Mouse (Mus musculus) embryonic stem cell, embryonic (primary cell): ENCODE results near the gene Sergef.

Experiments
- CTCF ChIA-PET, 4 experiments: fragments of 300-600 bp in 2 of 4; fragments of 350-600 bp in 2 of 4; sonication (Branson Sonifier 250); formaldehyde crosslinking; loops; one replicate each; lab custom pipeline; 2022; ENCODE audit warnings: inconsistent platforms in 2 of 4; lab: Charles Lee
- POLR2A ChIA-PET, 4 experiments: fragments of 300-600 bp in 2 of 4; fragments of 350-600 bp in 2 of 4; sonication (Branson Sonifier 250); formaldehyde crosslinking; loops; one replicate each; lab custom pipeline; 2022; ENCODE audit warnings: antibody characterized with exemption in 4 of 4, inconsistent platforms in 1 of 4; lab: Charles Lee

Gene Sergef

DNA sequence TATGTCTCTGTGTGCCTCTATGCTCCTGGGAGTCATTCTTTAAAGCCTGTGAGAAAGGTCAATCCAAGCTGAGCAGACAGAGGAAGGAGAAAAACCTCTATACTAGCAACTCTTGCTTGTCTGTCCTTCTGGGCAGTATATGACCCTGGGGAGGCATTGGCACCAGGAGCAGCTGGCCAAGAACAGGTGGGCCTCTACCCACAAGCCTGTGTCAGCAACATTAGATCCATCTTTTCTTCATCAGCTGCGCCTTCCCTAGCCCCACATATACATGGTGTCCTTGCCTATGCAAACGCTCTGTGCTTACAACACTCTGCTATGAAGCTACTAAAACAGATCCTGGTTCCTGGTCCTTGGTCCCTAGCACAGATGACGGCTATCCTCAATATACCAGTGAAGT, 97.5 kb downstream of the Sergef start:
- ChIA-PET POLR2A (interaction anchor here in 1 of 4 experiments (0.5 kb wide), 1 partner anchor 197 kb away, joined by 3 read pairs; no protein-coding TSS in a partner anchor), CTCF (interaction anchor here in 1 of 4 experiments (0.9 kb wide), 1 partner anchor 149 kb away, joined by 3 read pairs; no protein-coding TSS in a partner anchor)

DNA sequence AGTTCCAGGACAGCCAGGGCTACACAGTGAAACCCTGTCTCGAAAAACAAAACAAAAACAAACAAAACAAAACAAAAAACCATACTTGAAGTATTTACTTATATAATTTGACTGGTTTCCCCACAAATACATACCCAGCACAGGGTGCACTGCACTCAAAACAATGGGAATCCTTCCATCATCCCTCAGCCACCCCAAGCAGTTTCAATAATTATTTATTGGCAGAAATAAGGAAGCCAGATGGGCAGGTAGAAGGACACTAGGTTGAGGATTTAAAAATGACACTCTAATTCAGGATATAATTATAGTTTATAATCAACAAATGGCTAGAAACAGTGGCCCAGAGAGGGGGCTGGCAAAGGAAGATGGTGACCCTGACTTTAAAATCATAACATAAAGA, 99.0 kb downstream of the Sergef start:
- POLR2A ChIA-PET = no interaction called here
- CTCF ChIA-PET = no interaction called here

DNA sequence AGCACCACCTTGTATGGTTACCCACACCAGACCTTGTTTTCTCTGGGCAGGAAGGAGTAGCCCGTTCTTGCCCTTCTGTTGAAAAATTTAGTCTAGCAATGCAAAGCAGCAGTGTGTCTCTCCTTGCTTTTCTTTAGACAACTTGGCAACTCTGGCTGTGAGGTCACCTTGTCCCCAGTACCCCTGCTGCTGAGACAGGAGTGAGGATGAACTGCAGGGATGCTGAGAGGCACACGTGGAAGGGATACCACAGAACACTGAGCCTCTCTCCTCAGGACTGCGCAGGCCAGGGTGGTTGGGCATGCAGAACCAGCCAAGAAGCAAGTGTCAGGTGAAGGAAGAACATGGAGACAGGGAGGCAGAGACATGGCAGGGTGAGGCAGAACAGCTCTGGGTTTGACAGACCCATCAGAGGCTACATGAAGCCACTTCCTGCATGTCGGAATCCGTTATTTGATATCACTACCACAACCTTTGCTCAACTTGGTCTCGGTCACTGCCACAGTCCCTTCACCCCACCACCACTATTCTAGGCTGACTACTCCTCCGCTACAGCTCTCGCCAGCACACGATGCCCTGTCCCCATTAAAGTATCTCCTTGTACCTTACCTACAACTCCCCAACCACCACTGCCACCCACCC, 103.0 kb downstream of the Sergef start:
- POLR2A ChIA-PET = no interaction called here
- CTCF ChIA-PET = interaction anchor here in 1 of 4 experiments (0.8 kb wide), 1 partner anchor 250 kb away, joined by 3 read pairs; no protein-coding TSS in a partner anchor

DNA sequence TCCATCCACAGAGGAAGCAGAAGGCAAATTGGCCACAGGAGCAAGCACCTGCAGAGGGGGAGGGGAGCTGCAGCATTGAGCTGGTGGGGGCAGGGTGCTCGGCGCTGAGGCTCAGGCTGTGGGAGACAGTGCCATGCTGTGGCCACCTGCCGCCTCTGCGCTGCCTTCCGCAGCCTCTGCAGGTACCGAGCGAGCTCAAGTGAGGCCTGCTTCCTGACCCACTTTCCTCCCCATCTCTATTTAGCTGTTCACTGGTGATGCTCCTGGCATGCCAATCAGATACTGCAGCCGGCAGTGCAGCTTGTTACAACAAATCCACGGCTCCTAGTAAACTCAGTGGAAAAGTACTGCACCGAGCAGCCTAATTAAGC, 104.2 kb downstream of the Sergef start:
- ChIA-PET CTCF (interaction anchor here (0.6 to 2.0 kb wide), 32 partner anchors 9 to 439 kb away, joined by 3 to 33 read pairs (median 4); partner anchors contain the start of genes Kcnc1 (in 1 of the 4) and Myod1 (in 1 of the 4)), POLR2A (interaction anchor here in 1 of 4 experiments (0.7 to 1.4 kb wide), 6 partner anchors 15 to 142 kb away, joined by 3 to 7 read pairs (median 3); no protein-coding TSS in a partner anchor)

DNA sequence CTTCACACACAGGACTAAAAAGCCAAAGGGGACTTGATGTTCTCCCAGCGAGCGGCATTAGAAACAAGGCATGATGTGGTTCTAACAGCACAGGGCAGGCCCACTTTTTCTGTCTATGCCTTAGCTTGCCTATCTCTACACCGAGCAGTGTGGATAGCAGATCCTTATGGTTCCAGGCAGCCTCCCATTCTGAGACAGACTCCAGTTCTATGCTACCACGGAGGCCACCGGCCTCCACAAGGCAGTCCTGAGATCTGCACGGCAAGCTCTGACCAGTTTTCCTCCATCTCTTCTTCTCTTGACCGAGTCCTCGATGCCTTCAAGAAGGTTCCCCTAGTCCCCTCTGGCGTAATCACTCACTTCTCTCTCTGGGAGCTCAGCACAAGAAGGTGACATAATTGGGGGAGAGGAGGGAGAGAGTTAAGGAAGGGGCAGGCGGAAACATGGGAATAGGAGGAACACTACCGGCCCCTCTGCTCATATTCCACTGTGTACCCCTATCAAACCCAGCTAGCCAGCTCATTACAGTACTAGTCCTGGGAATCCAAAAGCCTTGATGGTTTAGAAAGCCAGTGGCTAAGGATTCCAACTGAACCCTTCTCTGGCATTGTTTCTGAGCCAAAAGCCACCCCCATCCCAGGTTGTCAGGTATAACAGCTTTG, 104.7 kb downstream of the Sergef start:
- ChIA-PET POLR2A (interaction anchor here in 1 of 4 experiments (0.7 to 1.4 kb wide), 6 partner anchors 14 to 142 kb away, joined by 3 to 7 read pairs (median 3); no protein-coding TSS in a partner anchor), CTCF (interaction anchor here (0.6 to 2.0 kb wide), 29 partner anchors 10 to 439 kb away, joined by 3 to 33 read pairs (median 4); partner anchors contain the start of gene Kcnc1 (in 1 of the 4))

DNA sequence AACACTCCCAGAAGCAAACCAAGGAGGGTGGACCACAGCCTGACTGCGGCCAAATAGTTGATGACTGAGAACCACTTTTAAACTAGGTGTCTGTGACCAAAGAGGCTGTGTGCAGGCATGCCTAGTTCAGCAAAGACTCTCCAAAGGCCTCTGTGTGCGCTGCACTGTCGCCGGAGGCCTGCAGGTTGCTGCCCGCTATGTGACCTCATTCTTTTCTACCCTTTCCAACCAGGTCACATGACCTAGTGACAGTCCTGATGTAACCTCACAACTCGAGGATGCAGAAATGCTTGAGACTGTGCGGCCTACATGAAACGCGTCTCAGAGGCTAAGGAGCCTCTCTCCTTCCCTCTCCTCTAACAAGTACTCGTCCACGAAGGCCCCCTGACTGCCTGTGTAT, 106.1 kb downstream of the Sergef start:
- CTCF ChIA-PET = interaction anchor here in 1 of 4 experiments (0.9 kb wide), 1 partner anchor 111 kb away, joined by 3 read pairs; no protein-coding TSS in a partner anchor
- POLR2A ChIA-PET = no interaction called here

DNA sequence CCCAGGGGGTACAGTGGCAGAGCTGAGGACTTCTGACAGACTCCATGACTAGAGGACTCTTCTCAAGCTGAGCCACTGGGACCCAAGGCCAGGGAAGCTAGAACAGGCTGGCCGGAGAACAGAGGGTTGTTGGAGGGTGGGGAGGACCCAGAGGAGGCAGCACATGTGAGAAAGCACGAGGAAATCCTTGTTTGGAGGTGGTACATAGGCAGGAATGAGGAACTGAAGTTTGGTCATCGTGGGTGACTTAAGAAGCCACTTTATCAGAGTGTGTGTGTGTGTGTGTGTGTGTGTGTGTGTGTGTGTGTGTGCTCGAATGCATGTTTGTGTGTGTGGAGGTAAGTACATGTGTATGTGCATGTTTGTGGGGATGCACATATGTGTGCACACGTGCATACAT, 108.3 kb downstream of the Sergef start:
- CTCF ChIA-PET = no interaction called here
- POLR2A ChIA-PET = interaction anchor here in 2 of 4 experiments (0.7 to 1.9 kb wide), 2 partner anchors 11 to 411 kb away, joined by 3 to 10 read pairs; no protein-coding TSS in a partner anchor

DNA sequence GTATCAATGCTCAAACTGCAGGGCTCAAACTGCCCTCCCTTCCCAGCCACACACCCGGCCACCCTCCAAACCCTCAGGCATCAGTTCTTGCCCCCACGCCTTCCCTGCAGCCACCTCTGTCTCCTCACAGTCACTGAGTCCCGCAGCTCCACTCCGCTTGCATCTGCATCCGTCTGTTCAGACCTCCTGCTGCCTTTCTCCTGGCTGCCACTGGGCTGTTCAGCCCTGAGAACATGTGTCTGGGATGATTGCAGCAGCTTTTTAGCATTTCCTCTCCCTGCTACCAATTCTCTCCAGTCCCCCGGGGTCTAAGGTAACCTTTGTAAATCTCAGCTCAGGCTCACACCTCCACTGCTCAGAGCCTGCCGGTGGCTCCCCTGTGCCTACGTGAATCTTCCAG, 109.7 kb downstream of the Sergef start:
- ChIA-PET POLR2A (interaction anchor here in 2 of 4 experiments (1.2 to 1.9 kb wide), 4 partner anchors 9 to 73 kb away, joined by 3 to 10 read pairs (median 4); no protein-coding TSS in a partner anchor), CTCF (interaction anchor here in 1 of 4 experiments (1.0 kb wide), 1 partner anchor 9 kb away, joined by 3 read pairs; no protein-coding TSS in a partner anchor)

DNA sequence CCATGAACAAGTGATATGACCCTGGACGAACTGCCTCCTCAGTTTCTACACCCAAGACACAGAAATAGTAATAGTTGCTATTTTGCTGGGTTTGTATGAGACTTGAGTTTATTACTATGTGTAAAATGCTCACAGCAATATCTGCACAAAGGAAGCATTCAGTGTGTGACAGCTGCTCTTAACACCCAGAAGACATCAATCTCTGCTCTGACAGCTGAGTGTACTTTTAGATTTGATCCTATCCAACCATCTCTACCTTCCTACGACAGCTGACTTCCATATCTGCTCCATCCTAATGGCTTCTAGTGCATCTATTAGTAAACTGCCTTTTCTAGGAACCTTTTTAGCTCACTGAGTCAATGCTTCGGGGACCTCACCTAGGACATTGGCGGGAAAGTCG, 110.3 kb downstream of the Sergef start:
- CTCF ChIA-PET = interaction anchor here in 1 of 4 experiments (0.5 kb wide), 1 partner anchor 148 kb away, joined by 3 read pairs; no protein-coding TSS in a partner anchor
- POLR2A ChIA-PET = interaction anchor here in 2 of 4 experiments (0.6 to 1.9 kb wide), 5 partner anchors 8 to 295 kb away, joined by 3 to 10 read pairs (median 4); no protein-coding TSS in a partner anchor

DNA sequence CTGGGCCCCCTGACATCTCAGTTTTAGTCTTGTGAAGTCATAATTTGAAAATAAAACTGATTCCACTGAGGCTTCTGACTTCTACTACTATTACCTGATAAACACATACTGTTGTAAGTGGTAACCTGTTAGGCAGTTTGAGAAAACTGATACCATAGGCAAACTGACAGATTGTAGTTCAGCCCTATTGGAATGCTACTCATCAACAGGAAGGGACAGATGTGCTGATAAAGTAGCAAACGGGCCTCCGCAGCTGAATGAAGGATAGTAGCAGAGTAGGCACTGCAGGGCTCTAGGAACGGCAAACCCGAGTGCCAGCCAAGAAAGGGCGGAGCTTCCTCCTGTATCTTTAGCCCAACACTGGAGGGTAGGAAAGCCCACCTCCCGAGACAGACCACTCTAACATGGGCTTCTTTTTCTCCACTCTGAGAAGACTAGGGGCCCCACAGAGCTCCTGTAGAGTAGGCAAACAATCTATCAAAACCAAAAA, 112.9 kb downstream of the Sergef start:
- ChIA-PET CTCF (interaction anchor here in 1 of 4 experiments (1.0 kb wide), 1 partner anchor 9 kb away, joined by 3 read pairs; no protein-coding TSS in a partner anchor), POLR2A (no interaction called here)

DNA sequence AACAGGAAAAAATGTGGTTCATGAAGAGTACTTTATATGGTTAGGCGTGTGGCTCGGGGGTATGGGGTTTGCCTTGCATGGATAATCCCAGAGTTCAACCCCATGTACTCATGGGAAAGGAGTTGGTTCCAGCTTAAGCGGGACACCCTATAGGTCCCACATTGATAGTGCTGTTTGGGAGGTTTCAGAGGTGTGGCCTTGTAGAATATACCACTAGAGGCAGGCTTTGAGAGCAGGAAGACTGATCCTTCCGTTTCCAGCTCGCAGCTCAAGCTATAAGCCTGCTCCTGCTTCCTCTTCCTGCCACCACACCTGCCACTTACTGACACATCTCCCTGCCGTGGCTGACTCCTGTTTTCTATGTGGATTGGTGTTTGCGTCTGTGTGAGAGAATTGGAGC, 116.4 kb downstream of the Sergef start:
- CTCF ChIA-PET = interaction anchor here in 2 of 4 experiments (0.6 to 1.1 kb wide), 2 partner anchors 12 to 130 kb away, joined by 3 to 5 read pairs; no protein-coding TSS in a partner anchor
- POLR2A ChIA-PET = no interaction called here

DNA sequence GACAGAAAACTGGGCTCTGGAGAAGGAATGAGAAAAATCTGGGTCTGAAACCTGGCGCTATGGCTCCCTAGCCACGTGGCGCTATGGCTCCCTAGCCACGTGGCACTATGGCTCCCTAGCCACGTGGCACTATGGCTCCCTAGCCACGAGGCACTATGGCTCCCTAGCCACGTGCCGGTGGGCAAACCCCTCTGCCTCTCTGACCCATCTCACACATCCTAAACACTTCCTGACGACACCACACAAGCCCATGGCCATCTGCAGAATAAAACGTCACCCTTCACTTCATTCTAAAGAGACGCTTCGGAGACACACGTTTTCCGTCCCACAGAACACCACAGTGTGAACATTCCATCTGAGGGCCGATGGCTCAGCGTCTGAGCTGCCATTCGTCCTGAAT, 117.8 kb downstream of the Sergef start:
- ChIA-PET POLR2A (interaction anchor here in 1 of 4 experiments (0.8 to 2.9 kb wide), 5 partner anchors 8 to 86 kb away, joined by 3 to 10 read pairs (median 6); no protein-coding TSS in a partner anchor), CTCF (interaction anchor here in 3 of 4 experiments (0.6 to 1.7 kb wide), 5 partner anchors 13 to 214 kb away, joined by 4 to 6 read pairs (median 4); no protein-coding TSS in a partner anchor)

DNA sequence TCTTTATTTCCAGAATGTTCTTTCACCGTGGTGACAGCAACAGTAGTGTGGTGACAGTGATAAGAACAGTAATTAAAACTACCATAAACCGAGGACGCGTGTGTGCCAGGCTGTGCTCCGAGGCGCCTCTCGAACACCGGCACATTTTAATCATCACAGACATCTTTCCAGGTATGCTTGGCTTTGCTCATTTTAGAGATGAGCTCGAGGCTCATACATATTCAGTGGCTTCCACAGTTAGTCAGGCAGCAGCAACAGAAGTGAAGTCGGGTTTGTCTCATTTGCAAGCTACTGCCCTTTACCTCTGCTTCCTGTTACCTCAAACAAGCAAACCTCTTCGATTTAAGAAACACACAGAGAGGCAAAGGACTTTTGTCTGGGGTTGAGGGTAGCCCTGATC, 120.5 kb downstream of the Sergef start:
- POLR2A ChIA-PET = interaction anchor here in 2 of 4 experiments (0.6 to 2.9 kb wide), 2 partner anchors 11 to 181 kb away, joined by 3 to 10 read pairs; no protein-coding TSS in a partner anchor
- CTCF ChIA-PET = interaction anchor here in 2 of 4 experiments (0.6 to 0.8 kb wide), 2 partner anchors 74 to 126 kb away, joined by 3 to 5 read pairs; no protein-coding TSS in a partner anchor

DNA sequence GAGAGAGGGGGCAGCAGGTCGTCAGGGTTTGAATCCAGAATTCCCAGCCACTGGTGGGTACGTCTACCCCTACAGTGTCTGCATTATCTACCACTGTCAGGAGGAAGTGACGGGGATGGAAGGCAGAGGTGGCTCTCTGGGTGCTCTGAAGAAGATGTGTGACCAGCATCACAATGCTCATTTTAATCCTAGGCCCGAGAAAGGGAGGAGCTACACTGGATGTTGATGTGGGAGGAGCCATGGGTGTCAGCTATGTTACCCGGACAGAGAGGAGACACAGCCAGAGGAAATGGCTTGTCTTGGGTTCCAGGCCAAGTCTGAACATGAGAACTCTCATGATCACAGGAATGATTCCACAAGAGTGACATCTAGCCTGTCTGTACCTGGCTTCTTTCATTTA, 122.4 kb downstream of the Sergef start:
- ChIA-PET POLR2A (interaction anchor here in 3 of 4 experiments (1.0 to 1.3 kb wide), 3 partner anchors 27 to 124 kb away, joined by 3 read pairs; no protein-coding TSS in a partner anchor), CTCF (interaction anchor here (0.6 to 1.8 kb wide), 6 partner anchors 10 to 775 kb away, joined by 3 to 7 read pairs (median 3); partner anchors contain the start of gene Kcnc1 (in 1 of the 4))

DNA sequence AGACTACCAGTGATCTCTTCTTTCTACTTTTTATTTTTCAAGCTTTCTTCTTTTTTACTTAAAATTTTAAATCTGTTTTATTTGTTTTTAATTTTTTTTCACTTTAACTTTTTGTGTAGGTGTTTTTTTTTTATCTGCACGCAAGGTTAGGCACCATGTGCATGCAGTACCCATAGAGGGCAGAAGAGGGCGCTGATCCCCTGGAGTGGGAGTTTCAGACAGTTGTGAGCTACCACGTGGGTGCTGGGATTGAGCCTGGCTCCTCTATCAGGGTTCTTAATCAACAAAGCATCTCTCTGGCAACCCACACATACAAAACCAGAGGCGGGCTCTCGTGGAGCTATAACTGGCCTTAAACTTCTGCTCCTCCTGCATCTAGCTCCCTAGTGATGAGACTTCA, 123.6 kb downstream of the Sergef start:
- ChIA-PET POLR2A (interaction anchor here in 1 of 4 experiments (0.7 kb wide), 2 partner anchors 131 to 487 kb away, joined by 3 to 4 read pairs; no protein-coding TSS in a partner anchor), CTCF (interaction anchor here in 3 of 4 experiments (0.6 to 1.1 kb wide), 5 partner anchors 8 to 122 kb away, joined by 3 read pairs; no protein-coding TSS in a partner anchor)

DNA sequence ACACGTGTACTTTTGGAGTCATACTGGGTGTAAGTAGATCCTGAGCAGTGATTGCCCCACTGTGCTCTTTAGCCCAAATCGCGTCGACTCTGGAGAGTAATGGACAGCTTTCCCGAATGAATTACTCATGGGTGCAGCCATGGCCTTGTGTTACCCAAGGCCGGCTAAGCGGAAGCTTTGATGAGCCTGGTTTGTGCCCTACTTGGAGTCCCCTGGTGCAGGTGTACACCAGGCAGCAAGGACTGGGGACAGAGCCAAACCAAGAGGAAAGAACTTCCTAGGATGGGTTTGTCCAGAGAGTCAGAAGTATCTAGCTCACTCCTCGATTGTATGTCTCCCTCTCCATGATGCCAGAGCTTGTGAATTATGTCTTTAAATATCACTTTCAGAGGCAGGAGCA, 124.6 kb downstream of the Sergef start:
- CTCF ChIA-PET = interaction anchor here in 2 of 4 experiments (0.7 to 1.1 kb wide), 2 partner anchors 72 to 116 kb away, joined by 3 to 5 read pairs; no protein-coding TSS in a partner anchor

DNA sequence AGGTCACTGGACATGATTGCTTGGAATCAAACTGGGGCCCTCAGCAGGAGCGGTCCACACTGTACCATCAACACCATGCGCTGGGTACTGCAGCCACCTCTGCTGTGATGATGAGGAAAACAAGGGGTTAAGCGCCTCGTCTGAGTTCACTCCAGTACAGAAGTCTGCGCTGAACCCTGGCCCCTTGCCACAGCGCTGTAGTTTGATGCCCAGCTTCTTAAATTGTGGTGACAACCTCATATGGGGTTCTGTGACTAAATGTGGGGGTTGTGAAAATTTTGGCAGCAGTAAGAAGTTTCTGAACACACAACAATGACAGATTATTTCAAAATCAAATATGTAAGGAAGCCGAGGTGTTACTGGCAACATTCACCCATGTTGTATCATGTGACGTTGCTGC, 126.0 kb downstream of the Sergef start:
- POLR2A ChIA-PET = no interaction called here
- CTCF ChIA-PET = no interaction called here

More for the DNA sequence above, 124.6 kb downstream of the Sergef start:
- POLR2A ChIA-PET = no interaction called here

DNA sequence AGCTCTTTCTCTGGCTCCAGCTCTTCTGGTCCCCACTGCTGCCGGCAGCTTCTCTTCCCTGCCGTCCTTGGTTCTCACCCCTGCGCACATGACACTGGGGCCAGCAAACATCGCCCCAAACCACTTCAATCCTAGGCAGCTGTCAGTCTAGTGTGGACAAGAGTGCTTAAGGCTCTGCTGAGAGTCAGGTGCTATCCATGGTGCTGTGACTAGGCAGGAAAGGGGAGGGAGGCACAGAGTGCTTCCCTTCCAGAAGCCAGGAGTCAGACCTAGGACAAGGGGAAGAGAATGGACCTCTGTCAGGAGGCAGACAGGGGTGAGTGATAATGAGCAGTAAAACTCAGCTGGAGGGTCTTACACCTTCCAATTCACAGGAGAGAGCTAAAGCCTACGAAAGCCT, 126.8 kb downstream of the Sergef start:
- CTCF ChIA-PET = interaction anchor here in 1 of 4 experiments (1.3 kb wide), 1 partner anchor 120 kb away, joined by 3 read pairs; no protein-coding TSS in a partner anchor
- POLR2A ChIA-PET = interaction anchor here in 1 of 4 experiments (0.9 kb wide), 1 partner anchor 18 kb away, joined by 3 read pairs; no protein-coding TSS in a partner anchor
